Mouse (Mus musculus): ENCODE results near the gene Rab3b. TPM values are rescaled to one million over a fixed set of nuclear protein-coding genes. Genes with fewer than 3 reads are reported as not detected.
"Not testable (repeated sequence)": the region's sequence is repeated elsewhere in the genome, so short reads cannot be mapped to it uniquely, and the experiment has no call there.

Gene Rab3b
- polyA plus RNA-seq, 1 experiment from 2014 or later, result 16.3 TPM

DNA sequence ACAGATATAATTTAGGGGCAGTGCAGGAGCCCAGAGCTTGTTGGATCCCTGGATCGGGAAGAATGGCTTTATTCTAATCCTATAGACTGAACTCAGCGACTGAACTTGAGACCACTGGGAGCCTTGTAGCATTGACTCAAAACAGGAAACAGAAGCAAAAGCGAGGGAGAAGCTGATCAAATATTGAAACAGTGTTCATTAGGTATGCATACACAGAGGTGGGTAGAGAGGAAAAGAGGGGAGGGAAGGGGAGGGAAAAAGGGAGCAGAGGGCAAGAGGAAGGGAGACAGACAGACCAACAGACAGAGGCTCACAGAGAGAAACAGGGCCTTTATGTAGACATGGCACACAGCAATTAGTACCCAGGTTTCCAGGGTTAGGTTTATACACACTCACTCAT, 38.8 kb downstream of the Rab3b start:
- Histone ChIP-seq H3K27me3 (ENCODE audit: control insufficient read depth, insufficient read depth, low read length) (no peaks in the 10 kb centered on the region), H3K27ac (ENCODE audit: low read length) (no peak overlapping the region)

DNA sequence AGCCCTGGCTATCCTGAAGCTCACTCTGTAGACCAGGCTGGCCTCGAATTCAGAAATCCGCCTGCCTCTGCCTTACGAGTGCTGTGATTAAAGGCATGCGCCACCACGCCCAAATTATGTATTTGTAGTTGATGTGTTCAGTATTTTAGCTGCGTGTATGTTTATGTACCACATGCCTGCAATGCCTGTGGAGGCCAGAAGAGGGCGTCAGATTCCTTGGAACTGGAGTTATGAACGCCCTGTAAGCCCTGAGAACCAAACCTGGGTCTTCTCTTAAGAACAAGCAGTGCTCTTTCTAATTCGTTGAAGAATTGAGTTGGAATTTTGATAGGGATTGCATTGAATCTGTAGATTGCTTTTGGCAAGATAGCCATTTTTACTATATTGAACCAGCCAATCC, 49.1 kb downstream of the Rab3b start:
- not testable (repeated sequence) for H3K9ac ChIP-seq (replicated peaks; ENCODE audit: low read depth, low read length); H3K36me3 ChIP-seq (ENCODE audit: control insufficient read depth, insufficient read depth, low read length); ATAC-seq (ENCODE audit: insufficient number of reproducible peaks, insufficient read depth, low FRiP score, low read depth); H3K9me3 ChIP-seq (ENCODE audit: control insufficient read depth, low read depth, low read length); H3K4me2 ChIP-seq (replicated peaks; ENCODE audit: low read depth, low read length); H3K4me3 ChIP-seq (ENCODE audit: low read depth, low read length); H3K4me1 ChIP-seq (ENCODE audit: control insufficient read depth, insufficient read depth, low read length); H3K27me3 ChIP-seq (ENCODE audit: control insufficient read depth, insufficient read depth, low read length); H3K27ac ChIP-seq (ENCODE audit: low read length)
- WGBS, result 82% methylated on average over 9 of the region's 9 CpGs

More for the DNA sequence above, 38.8 kb downstream of the Rab3b start:
- no peaks in the 10 kb centered on the region for H3K36me3 ChIP-seq (ENCODE audit: control insufficient read depth, insufficient read depth, low read length)
- ATAC-seq (ENCODE audit: insufficient number of reproducible peaks, insufficient read depth, low FRiP score, low read depth), result 0 out of 2 replicates have a peak, but pooled peaks have one; percentile 69
- no peak overlapping the region for H3K4me2 ChIP-seq (replicated peaks; ENCODE audit: low read depth, low read length)
- no peaks in the 10 kb centered on the region for H3K4me1 ChIP-seq (ENCODE audit: control insufficient read depth, insufficient read depth, low read length)
- 54% methylated on average over 3 of the region's 3 CpGs for WGBS
- no peak overlapping the region for H3K4me3 ChIP-seq (ENCODE audit: low read depth, low read length)
- H3K9me3 ChIP-seq (ENCODE audit: control insufficient read depth, low read depth, low read length), result no peaks in the 10 kb centered on the region
- H3K9ac ChIP-seq (replicated peaks; ENCODE audit: low read depth, low read length), result no peak overlapping the region

DNA sequence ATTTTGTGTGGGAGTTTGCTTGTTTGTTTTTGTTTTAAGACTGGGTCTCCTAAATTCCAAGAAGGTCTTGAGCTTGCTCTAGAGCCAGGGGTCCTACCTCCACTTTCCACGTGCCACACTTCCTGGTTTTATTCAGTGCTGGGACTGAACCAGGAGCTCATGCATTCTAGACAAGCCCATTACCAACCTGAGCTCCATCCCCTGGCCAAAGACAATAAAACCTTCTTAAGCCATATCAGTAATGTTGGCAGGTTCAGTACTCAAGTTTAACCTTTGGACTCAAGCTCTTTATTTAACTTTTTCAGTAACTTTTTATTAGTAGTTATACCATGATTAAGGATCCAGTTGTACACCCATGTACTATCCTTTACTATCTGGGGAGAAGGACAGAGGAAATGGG, 54.3 kb downstream of the Rab3b start:
- Histone ChIP-seq H3K4me2 (replicated peaks; ENCODE audit: low read depth, low read length) (no peak overlapping the region), H3K27me3 (ENCODE audit: control insufficient read depth, insufficient read depth, low read length) (no peaks in the 10 kb centered on the region), H3K9me3 (ENCODE audit: control insufficient read depth, low read depth, low read length) (no peaks in the 10 kb centered on the region), H3K9ac (replicated peaks; ENCODE audit: low read depth, low read length) (no peak overlapping the region), H3K36me3 (ENCODE audit: control insufficient read depth, insufficient read depth, low read length) (no peaks in the 10 kb centered on the region), H3K27ac (ENCODE audit: low read length) (no peak overlapping the region), H3K4me1 (ENCODE audit: control insufficient read depth, insufficient read depth, low read length) (no peaks in the 10 kb centered on the region), H3K4me3 (ENCODE audit: low read depth, low read length) (no peak overlapping the region)
- no peak for ATAC-seq (ENCODE audit: insufficient number of reproducible peaks, insufficient read depth, low FRiP score, low read depth)
- 59% methylated on average over 1 of the region's 1 CpGs for WGBS

DNA sequence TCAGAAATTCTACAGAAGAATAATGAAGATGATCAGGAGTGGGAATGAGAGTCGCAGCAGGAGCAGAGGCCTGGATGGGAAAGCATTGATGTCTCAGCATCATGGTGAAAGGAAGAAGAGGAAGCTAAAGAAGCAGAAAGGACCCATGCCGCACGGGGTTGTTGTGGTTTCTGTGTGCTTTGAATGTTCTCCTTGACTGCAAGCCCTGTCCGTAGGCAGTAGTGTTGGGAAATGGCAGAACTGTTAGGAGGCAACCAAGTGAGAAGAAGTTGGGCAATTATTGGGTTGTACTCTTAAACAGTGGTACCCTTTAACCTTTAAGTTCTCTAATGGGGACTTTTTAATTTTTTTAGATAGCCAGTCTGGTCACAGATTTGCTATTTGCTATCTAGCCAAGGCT, 56.0 kb downstream of the Rab3b start:
- H3K4me2 ChIP-seq (replicated peaks; ENCODE audit: low read depth, low read length), result no peak overlapping the region
- no peaks in the 10 kb centered on the region for H3K9me3 ChIP-seq (ENCODE audit: control insufficient read depth, low read depth, low read length)
- H3K27ac ChIP-seq (ENCODE audit: low read length), result no peak overlapping the region
- no peaks in the 10 kb centered on the region for H3K27me3 ChIP-seq (ENCODE audit: control insufficient read depth, insufficient read depth, low read length)
- no peak for ATAC-seq (ENCODE audit: insufficient number of reproducible peaks, insufficient read depth, low FRiP score, low read depth)
- WGBS, result 94% methylated on average over 4 of the region's 4 CpGs
- no peak overlapping the region for H3K9ac ChIP-seq (replicated peaks; ENCODE audit: low read depth, low read length)
- H3K4me3 ChIP-seq (ENCODE audit: low read depth, low read length), result no peak overlapping the region
- H3K4me1 ChIP-seq (ENCODE audit: control insufficient read depth, insufficient read depth, low read length), result no peaks in the 10 kb centered on the region
- no peaks in the 10 kb centered on the region for H3K36me3 ChIP-seq (ENCODE audit: control insufficient read depth, insufficient read depth, low read length)

- Histone ChIP-seq H3K4me3 (ENCODE audit: low read depth, low read length) (no peak overlapping the region), H3K4me2 (replicated peaks; ENCODE audit: low read depth, low read length) (no peak overlapping the region), H3K27me3 (ENCODE audit: control insufficient read depth, insufficient read depth, low read length) (no peaks in the 10 kb centered on the region), H3K9me3 (ENCODE audit: control insufficient read depth, low read depth, low read length) (no peaks in the 10 kb centered on the region), H3K9ac (replicated peaks; ENCODE audit: low read depth, low read length) (no peak overlapping the region), H3K36me3 (ENCODE audit: control insufficient read depth, insufficient read depth, low read length) (no peaks in the 10 kb centered on the region), H3K27ac (ENCODE audit: low read length) (no peak overlapping the region), H3K4me1 (ENCODE audit: control insufficient read depth, insufficient read depth, low read length) (no peaks in the 10 kb centered on the region)
- WGBS, result 66% methylated on average over 12 of the region's 12 CpGs
- no peak for ATAC-seq (ENCODE audit: insufficient number of reproducible peaks, insufficient read depth, low FRiP score, low read depth)
These were observed 59.2 kb downstream of the Rab3b start for GRCm38 (mm10) chr4:108937848-108938771.

DNA sequence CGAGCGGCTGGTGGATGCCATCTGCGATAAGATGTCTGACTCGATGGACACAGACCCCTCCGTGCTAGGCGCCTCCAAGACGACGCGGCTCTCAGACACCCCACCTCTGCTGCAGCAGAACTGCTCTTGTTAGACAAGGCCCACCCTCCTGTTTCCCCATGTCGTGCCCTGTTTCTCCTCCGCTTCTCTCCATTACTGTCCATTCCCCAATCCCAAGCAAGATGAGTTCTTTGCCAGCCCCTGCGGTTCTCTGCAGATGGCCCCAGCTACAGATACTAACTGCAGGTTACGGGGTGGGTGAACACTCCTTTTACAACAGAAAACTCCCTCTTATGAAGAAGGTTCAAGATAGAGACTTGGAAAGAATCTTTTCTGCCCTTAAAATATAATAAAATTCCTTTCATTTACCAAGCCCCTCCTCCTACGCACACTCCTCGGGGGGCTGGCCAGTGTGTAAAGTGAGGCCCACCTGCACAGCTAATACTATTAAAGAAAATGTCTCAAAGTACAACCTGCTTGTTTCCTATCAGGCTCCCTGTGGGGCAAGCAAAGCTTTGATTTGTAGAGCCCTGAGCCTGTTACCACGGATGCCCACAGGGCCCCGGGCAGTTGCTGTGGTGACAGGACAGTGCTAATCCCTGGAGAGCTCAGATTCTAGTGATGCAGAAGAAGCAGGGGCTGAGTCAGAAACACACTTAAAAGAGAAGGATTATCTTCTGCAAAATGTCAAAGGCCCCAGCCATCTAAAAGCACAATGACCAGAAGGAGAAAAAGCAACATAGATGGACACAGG, 62.0 kb downstream of the Rab3b start:
- Histone ChIP-seq H3K9ac (replicated peaks; ENCODE audit: low read depth, low read length) (no peak overlapping the region), H3K36me3 (ENCODE audit: control insufficient read depth, insufficient read depth, low read length) (no peaks in the 10 kb centered on the region), H3K4me3 (ENCODE audit: low read depth, low read length) (no peak overlapping the region), H3K9me3 (ENCODE audit: control insufficient read depth, low read depth, low read length) (no peaks in the 10 kb centered on the region), H3K27ac (ENCODE audit: low read length) (no peak overlapping the region), H3K4me1 (ENCODE audit: control insufficient read depth, insufficient read depth, low read length) (no peaks in the 10 kb centered on the region), H3K4me2 (replicated peaks; ENCODE audit: low read depth, low read length) (no peak overlapping the region), H3K27me3 (ENCODE audit: control insufficient read depth, insufficient read depth, low read length) (no peaks in the 10 kb centered on the region)
- ATAC-seq (ENCODE audit: insufficient number of reproducible peaks, insufficient read depth, low FRiP score, low read depth), result no peak
- WGBS, result 80% methylated on average over 17 of the region's 17 CpGs

GRCm38 (mm10) chr4:108942171-108942570, 63.3 kb downstream of the Rab3b start:
- 71% methylated on average over 4 of the region's 4 CpGs for WGBS
- ATAC-seq (ENCODE audit: insufficient number of reproducible peaks, insufficient read depth, low FRiP score, low read depth), result no peak
- no peak overlapping the region for H3K27ac ChIP-seq (ENCODE audit: low read length)

DNA sequence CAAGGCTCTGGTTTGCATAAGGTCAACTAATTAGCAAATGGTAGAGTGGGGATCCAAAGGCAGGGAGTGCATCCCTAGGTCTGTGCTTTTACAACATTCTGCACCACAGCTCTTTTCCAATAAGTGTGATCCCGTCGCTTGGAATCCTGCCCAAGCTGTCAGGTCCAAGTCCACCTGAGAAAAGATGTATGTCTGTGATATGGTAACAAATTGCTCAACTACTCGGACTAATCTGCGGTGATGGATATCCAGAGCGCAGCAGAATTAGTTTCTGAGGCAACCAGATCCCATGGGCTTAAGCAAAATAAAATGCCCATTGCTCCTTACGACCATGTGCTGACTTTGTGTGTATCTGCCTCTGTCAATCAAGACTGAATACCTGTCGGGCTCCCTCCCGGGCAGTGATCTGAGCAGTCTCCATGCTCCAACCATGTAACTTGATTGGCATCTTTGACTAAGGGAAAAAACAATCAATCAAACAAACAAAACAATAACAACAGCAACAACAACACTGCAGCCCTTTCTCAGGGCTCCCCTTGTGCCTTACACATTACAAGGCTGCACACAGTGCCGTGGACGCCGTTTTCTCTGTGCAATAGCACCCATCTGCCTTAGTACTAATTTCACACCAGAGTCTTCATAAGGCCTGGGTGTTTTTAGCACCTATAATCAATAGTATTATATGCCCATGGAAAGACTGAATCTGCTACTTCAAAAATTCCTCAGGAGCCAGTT, 64.3 kb downstream of the Rab3b start:
- WGBS, result 73% methylated on average over 11 of the region's 11 CpGs
- no peaks in the 10 kb centered on the region for H3K27me3 ChIP-seq (ENCODE audit: control insufficient read depth, insufficient read depth, low read length)
- ATAC-seq (ENCODE audit: insufficient number of reproducible peaks, insufficient read depth, low FRiP score, low read depth), result no peak

More at GRCm38 (mm10) chr4:108942171-108942570, 63.3 kb downstream of the Rab3b start:
- no peaks in the 10 kb centered on the region for H3K9me3 ChIP-seq (ENCODE audit: control insufficient read depth, low read depth, low read length)
- H3K4me3 ChIP-seq (ENCODE audit: low read depth, low read length), result no peak overlapping the region
- H3K4me1 ChIP-seq (ENCODE audit: control insufficient read depth, insufficient read depth, low read length), result no peaks in the 10 kb centered on the region
- no peak overlapping the region for H3K9ac ChIP-seq (replicated peaks; ENCODE audit: low read depth, low read length)
- no peaks in the 10 kb centered on the region for H3K27me3 ChIP-seq (ENCODE audit: control insufficient read depth, insufficient read depth, low read length)
- H3K4me2 ChIP-seq (replicated peaks; ENCODE audit: low read depth, low read length), result no peak overlapping the region
- H3K36me3 ChIP-seq (ENCODE audit: control insufficient read depth, insufficient read depth, low read length), result no peaks in the 10 kb centered on the region

More for the DNA sequence above, 64.3 kb downstream of the Rab3b start:
- H3K4me2 ChIP-seq (replicated peaks; ENCODE audit: low read depth, low read length), result no peak overlapping the region
- no peaks in the 10 kb centered on the region for H3K36me3 ChIP-seq (ENCODE audit: control insufficient read depth, insufficient read depth, low read length)
- H3K27ac ChIP-seq (ENCODE audit: low read length), result no peak overlapping the region
- H3K4me3 ChIP-seq (ENCODE audit: low read depth, low read length), result no peak overlapping the region
- no peak overlapping the region for H3K9ac ChIP-seq (replicated peaks; ENCODE audit: low read depth, low read length)
- no peaks in the 10 kb centered on the region for H3K9me3 ChIP-seq (ENCODE audit: control insufficient read depth, low read depth, low read length)
- no peaks in the 10 kb centered on the region for H3K4me1 ChIP-seq (ENCODE audit: control insufficient read depth, insufficient read depth, low read length)

Data from stomach, embryonic 14.5 days (tissue).